20 mouse cellular contexts compared by ENCODE assay signal in the genomic region with DNA sequence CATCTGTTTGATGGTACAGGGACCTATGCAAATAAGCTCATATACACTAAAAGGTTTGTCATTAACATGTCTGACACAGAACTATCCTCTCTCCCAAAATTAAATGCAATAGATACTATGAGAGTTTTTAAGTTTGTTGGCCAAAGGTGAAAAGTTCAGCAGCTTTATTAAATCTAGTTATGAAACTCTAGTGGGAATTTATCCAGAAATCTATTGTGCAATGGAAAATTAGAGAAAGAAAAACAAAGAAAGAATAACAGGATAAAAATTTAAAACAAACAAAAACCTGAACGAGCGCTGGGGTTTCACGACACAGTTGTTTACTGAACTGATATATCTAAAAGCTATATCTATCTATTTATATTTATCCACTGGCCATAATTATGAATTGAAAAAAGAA.
"Had no signal": no experiment of that assay in that cellular context is flagged by ENCODE, and none has a peak within 500 bp of the region (broad histone marks: within the 10 kb centered on the region; RNA-seq: fewer than 3 reads in every experiment).

No protein-coding gene starts in this region.

- H3K9me3 ChIP-seq: heart, embryonic 13.5 days; heart, embryonic 15.5 days; hindbrain, embryonic 13.5 days; hindbrain, embryonic 15.5 days; limb, embryonic 13.5 days; limb, embryonic 15.5 days had no signal

- H3K36me3 ChIP-seq: heart, embryonic 13.5 days; heart, embryonic 15.5 days; hindbrain, embryonic 13.5 days; hindbrain, embryonic 15.5 days; limb, embryonic 13.5 days; limb, embryonic 15.5 days had no signal

- H3K9ac ChIP-seq: forebrain, postnatal 0 days; heart, embryonic 13.5 days; heart, embryonic 15.5 days; hindbrain, embryonic 13.5 days; hindbrain, embryonic 15.5 days; limb, embryonic 13.5 days; limb, embryonic 15.5 days had no signal

- H3K27me3 ChIP-seq: heart, embryonic 13.5 days; heart, embryonic 15.5 days; hindbrain, embryonic 13.5 days; hindbrain, embryonic 15.5 days; limb, embryonic 13.5 days; limb, embryonic 15.5 days had no signal

- H3K27ac ChIP-seq: heart, adult 2 months; heart, embryonic 13.5 days; heart, embryonic 15.5 days; hindbrain, embryonic 13.5 days; hindbrain, embryonic 15.5 days; hindbrain, postnatal 0 days; limb, embryonic 13.5 days; limb, embryonic 15.5 days had no signal

- ATAC-seq: intestine, embryonic 16.5 days had no signal

- H3K4me3 ChIP-seq: heart, adult 2 months; heart, embryonic 13.5 days; heart, embryonic 15.5 days; hindbrain, embryonic 13.5 days; hindbrain, embryonic 15.5 days; limb, embryonic 13.5 days; limb, embryonic 15.5 days had no signal

- H3K4me2 ChIP-seq: heart, embryonic 11.5 days; heart, embryonic 13.5 days; heart, embryonic 15.5 days; hindbrain, embryonic 13.5 days; hindbrain, embryonic 15.5 days; limb, embryonic 13.5 days; limb, embryonic 15.5 days had no signal

- DNase-seq: gastrocnemius, postnatal 10 days; gastrocnemius, postnatal 25 days; heart, adult 11 months; heart, postnatal 14 days; heart, postnatal 36 days; kidney, adult 11 months; kidney, adult 8-10 months; layer of hippocampus, adult 9-11 months; layer of hippocampus, postnatal 36 days had no signal

- H3K4me1 ChIP-seq: heart, embryonic 13.5 days; heart, embryonic 15.5 days; hindbrain, embryonic 13.5 days; hindbrain, embryonic 15.5 days; limb, embryonic 13.5 days; limb, embryonic 15.5 days had no signal
